ENCODE assay signal across 17 mouse cellular contexts in the genomic region with DNA sequence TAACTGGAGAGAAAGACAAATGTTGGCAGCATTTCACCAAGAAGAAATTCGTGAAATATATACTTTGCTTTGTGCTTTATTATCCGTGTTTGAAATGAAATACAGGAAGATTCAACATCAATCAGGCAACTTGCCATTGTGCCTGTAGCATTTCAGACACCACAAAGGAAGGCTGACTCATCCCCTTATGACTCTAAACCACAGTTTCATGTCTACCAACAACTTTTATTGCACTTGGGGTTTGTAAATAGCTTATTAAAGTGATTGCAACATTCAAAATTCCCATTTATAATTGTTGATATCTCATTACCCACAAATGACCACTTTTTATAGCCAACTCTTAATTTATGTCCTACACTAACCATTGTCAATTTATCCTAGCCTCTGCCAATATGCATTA.
"Had no signal": no experiment of that assay in that cellular context is flagged by ENCODE, and none has a peak within 500 bp of the region (broad histone marks: within the 10 kb centered on the region; RNA-seq: fewer than 3 reads in every experiment).

No protein-coding gene starts in this region.

- H3K27me3 ChIP-seq: kidney, embryonic 15.5 days; liver, embryonic 13.5 days; megakaryocyte, embryonic 14.5 days; midbrain, embryonic 13.5 days; neural tube, embryonic 12.5 days; neural tube, embryonic 15.5 days had no signal

- ATAC-seq: midbrain, embryonic 13.5 days had no signal

- H3K27ac ChIP-seq: kidney, embryonic 15.5 days; liver, embryonic 13.5 days; macrophage; midbrain, embryonic 10.5 days; midbrain, embryonic 13.5 days; neural tube, embryonic 12.5 days; neural tube, embryonic 15.5 days had no signal

- H3K9me3 ChIP-seq: kidney, embryonic 15.5 days; liver, embryonic 13.5 days; midbrain, embryonic 10.5 days; midbrain, embryonic 13.5 days; neural tube, embryonic 12.5 days; neural tube, embryonic 15.5 days had no signal

- H3K4me1 ChIP-seq: kidney, embryonic 15.5 days; liver, embryonic 13.5 days; megakaryocyte, embryonic 14.5 days; midbrain, embryonic 10.5 days; midbrain, embryonic 13.5 days; neural tube, embryonic 12.5 days; neural tube, embryonic 15.5 days had no signal

- H3K36me3 ChIP-seq: kidney, embryonic 15.5 days; liver, embryonic 13.5 days; midbrain, embryonic 10.5 days; midbrain, embryonic 13.5 days; neural tube, embryonic 12.5 days; neural tube, embryonic 15.5 days had no signal

- H3K4me3 ChIP-seq: kidney, embryonic 15.5 days; liver, embryonic 13.5 days; megakaryocyte, embryonic 14.5 days; midbrain, embryonic 10.5 days; midbrain, embryonic 13.5 days; neural tube, embryonic 12.5 days; neural tube, embryonic 15.5 days had no signal

- DNase-seq: kidney, adult 8-10 months; kidney, postnatal 10 days; kidney, postnatal 4 days; liver, embryonic 13.5 days; lung, adult 2 months; lung, postnatal 14 days; right cerebral cortex, adult 18-20 months; thymus, adult 18-20 months; thymus, postnatal 14 days; thymus, postnatal 4 days had no signal
